Mouse (Mus musculus) kidney, adult 11 months (tissue): ENCODE measurements around the gene Crx.
"Not testable (repeated sequence)": the region's sequence is repeated elsewhere in the genome, so short reads cannot be mapped to it uniquely, and the experiment has no call there.

Experiments used
- DNase-seq: peaks from one replicate; pipeline ENCODE4 v3.0.0; 2022

Gene Crx

GRCm38 (mm10) chr7:15879756-15880155 is at the start of gene Crx:
Crx (minus strand) TSS chr7:15879968.
- DNase-seq, result no peak

DNA sequence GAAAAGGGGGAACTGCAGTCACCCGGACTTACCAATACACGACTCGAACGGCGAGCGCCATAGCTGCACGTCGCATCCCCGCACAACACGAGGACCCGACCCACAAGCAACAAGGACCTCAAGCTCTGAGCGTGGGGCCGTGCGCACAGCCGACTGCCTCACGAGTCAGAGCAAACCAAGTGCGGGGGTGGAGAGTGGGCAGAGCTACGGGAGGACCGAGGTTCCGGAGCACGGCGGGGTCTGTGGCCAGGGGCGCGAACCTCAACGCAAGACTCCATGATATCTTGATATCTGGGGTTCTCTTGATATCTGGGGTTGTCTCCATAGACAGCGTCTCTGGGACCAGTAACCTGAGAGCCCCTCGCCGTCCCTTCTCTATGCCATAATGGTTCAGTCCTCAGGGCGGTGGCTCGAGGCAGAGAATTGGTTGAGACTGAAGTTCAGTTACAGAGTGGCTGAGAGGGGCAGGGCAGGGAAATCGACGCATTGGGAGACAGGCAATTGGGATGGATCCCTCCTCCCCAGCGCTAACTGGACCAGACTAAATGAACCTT is 42.5 kb upstream of the Crx start, which contains the start of gene Selenow:
TSS of gene Selenow (minus strand) at position 183 of the 554 bp plus-strand sequence.
- DNase-seq, result peak; percentile 84

GRCm38 (mm10) chr7:15921796-15922195 is 42.0 kb upstream of the Crx start:
- peak; percentile 23 for DNase-seq

DNA sequence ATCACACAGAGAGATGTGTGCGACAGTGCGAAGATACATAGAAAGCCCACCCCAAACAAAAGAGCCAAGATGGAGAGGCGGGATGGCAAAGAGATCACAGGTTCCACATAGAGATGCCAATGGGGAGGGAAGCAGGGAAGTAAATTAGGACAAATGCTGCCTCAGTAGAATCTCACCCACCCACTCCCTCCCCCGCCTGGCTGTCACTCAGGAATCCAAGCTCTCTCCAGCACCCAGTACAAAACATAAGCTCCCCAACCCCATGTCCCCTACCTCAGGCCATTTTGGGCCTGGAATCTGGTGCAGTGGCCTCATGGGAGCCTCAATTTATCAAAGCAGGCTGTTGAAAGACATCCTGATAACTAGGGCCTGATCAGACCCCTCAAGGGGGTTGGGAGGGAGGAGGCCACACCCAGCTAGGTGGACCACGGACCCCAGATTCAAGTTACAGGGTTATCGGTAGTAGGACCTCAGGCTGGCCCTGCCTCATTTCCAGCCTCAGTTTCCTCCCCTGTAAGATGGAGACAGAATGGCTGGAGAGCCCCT is 41.0 kb upstream of the Crx start:
- DNase-seq, result no peak

- no peak for DNase-seq
These were observed 40.2 kb upstream of the Crx start for GRCm38 (mm10) chr7:15919947-15920346.

- no peak for DNase-seq
These were observed 38.6 kb upstream of the Crx start for GRCm38 (mm10) chr7:15918371-15918770.

DNA sequence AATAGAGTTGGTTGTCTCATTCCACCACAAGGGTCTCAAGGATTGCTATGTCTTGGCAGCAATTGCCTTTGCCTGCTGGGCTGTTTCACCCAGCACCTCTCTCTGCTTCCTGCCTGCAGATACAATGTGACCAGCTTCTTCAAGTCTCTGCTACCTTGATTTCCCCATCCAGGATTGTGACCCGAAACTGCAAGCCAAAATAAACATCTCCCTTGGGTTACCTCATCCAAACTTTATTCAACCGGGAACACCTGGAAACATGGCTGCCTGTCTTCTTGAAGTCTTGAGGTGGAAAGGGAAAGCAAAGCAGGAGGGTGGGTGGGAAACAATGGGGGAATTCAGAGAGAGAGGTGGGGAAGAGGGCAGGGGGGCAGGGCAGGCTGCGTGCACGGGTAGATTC is 37.2 kb upstream of the Crx start:
- no peak for DNase-seq

- DNase-seq, result no peak
These were observed 36.5 kb upstream of the Crx start for GRCm38 (mm10) chr7:15916134-15916723.

DNA sequence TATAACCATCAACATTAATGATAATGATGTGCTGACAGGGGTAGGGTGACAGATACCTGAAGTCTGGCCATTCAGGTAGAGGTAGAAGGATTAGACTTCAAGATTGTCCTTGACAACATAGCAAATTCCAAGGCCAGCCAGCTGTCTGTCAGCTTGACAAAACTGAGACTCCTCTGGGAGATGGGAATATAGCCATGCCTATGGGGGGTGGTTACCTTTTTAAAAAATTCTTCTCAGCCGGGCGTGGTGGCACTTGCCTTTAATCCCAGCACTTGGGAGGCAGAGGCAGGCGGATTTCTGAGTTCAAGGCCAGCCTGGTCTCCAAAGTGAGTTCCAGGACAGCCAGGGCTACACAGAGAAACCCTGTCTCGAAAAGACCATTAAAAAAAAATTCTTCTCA is 35.9 kb upstream of the Crx start:
- not testable (repeated sequence) for DNase-seq

DNA sequence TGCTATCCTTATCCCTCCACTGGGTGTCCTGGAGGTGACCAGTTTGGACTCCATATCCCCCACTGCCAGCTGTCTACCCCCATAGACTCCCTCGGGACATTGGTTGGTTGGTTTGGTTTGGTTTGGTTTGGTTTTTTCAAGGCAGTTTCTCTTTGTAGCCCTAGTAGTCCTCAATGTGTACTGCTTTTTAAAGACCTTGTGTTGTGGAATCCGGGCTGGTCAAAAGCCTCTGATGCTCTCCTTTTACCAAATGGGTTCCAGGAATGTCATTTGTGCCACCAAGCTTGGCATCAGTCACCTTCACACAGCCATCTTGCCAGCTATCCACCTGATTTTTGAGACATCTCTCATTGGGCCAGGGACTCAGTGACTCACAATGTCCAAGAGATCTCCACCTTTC is 35.0 kb upstream of the Crx start:
- DNase-seq, result no peak

GRCm38 (mm10) chr7:15914252-15914651 is 34.5 kb upstream of the Crx start:
- no peak for DNase-seq

GRCm38 (mm10) chr7:15912183-15912582 is 32.4 kb upstream of the Crx start:
- peak; percentile 23 for DNase-seq

DNA sequence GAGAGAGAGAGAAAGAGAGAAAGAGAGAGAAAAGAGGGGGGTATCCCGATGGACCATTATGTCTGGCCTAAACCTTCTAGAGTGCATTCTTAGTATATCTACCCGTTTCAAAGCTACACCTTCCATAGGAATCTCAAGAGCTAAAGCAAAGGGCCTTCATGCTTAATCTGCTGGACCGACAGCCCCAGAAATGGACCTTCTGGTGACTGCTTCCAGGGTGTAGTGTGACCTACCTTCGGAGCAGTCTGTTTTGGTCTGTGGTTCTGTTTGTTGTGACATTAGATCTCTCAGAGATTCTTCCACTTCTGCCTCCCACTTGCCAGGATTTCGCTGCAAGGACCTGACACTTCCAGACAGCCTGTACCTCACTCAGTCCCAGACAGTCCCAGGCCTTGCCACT is 30.8 kb upstream of the Crx start:
- no peak for DNase-seq

GRCm38 (mm10) chr7:15907971-15908590 is 28.3 kb upstream of the Crx start:
- DNase-seq, result no peak

- DNase-seq, result no peak
These were observed 26.8 kb upstream of the Crx start for GRCm38 (mm10) chr7:15906602-15907001.

- DNase-seq, result no peak
These were observed 26.1 kb upstream of the Crx start for GRCm38 (mm10) chr7:15905861-15906260.

DNA sequence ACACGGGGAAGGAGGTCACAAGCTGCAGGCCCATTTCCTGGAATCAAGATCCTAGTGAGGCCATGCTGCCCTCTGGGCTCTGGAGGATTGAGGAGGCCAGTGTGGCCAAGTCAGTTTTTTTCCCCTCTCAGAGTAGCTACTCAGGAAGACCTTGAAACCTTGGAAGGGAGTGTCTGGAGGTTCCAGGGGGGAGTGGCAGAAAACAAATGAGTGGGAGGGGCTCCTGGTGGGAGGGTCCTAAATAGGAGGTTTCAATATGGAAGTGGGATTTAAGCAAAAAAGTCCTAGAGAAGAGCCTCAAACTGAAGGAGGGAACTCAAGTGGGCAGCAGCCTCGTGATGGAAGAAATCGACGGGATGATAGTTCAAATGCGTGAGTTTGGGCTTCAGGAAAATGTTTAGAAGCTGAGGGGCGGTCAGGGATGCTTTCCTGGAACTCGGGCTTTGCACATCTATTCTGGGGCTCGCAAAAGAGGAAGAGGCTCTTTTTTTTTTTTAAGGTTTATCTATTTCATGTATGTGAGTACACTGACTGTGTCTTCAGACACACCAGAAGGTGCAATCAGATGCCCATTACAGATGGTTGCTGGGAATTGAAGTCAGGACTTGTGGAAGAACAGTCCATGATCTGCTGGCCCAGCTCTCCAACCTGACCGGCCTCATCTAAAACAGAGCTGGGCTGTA is 21.7 kb upstream of the Crx start:
- DNase-seq, result no peak

DNA sequence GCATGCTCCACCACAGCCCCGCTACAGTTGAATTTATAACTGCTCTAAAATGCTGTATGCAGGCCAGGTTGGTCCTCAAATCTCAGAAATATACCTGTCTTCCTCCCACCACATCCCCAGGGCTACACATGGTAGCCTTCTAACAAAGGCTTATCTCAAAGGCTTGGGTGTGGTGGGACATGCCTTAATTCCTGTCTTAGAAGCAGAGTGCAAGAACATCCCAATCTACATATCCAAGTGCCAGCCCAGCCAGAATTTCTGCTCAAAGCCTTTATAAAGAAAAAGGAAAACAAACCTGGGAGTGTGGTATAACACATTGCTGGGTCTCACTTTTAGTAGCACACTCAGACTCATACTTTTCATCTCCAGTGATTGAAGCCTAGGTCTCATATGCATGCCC is 14.5 kb upstream of the Crx start:
- DNase-seq, result no peak

- DNase-seq, result no peak
These were observed 4.4 kb upstream of the Crx start for GRCm38 (mm10) chr7:15884127-15884526.

DNA sequence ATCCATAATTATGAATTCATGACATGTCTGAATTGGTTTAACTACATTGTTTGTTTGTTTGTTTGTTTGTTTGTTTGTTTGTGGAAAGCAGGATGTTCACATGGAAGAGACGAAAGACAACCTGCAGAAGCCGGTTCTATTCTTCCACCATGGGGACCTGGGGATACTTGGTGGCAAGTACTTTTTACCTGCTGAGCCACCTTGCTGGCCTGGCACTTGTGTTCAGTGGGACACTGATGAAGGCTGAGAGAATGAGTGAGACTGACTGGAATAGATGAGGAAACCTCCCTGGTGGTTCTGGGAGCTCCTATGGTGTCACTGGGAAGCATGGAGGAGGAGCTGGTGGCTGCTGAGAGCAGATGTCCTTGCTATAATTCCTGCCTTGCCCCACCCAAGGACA is 2.5 kb upstream of the Crx start, which contains the start of gene Crxos:
TSS of gene Crxos (plus strand) at position 301 of the 400 bp plus-strand sequence.
- DNase-seq, result no peak

- DNase-seq, result no peak
These were observed 2.1 kb upstream of the Crx start for GRCm38 (mm10) chr7:15881831-15882230.

- no peak for DNase-seq
These were observed 1.6 kb upstream of the Crx start for GRCm38 (mm10) chr7:15881388-15881787.

- no peak for DNase-seq
These were observed 15.7 kb downstream of the Crx start for GRCm38 (mm10) chr7:15864104-15864503.

- DNase-seq, result no peak
These were observed 20.1 kb downstream of the Crx start for GRCm38 (mm10) chr7:15859657-15860056.
